Mouse (Mus musculus) ES-E14 (cell line): Measurements from ENCODE around the gene Tax1bp3.

Source experiments
- ZC3H11A ChIP-seq: IDR thresholded peaks from 2 replicates; pipeline ENCODE4 v1.6.1; 2012; ENCODE audit warnings: low read depth, mild to moderate bottlenecking, inconsistent platforms, low read length, borderline replicate concordance
- ZNF384 ChIP-seq: IDR thresholded peaks from 2 replicates; pipeline ENCODE4 v1.6.1; 2012; ENCODE audit warnings: low read depth, low read length, inconsistent platforms

DNA sequence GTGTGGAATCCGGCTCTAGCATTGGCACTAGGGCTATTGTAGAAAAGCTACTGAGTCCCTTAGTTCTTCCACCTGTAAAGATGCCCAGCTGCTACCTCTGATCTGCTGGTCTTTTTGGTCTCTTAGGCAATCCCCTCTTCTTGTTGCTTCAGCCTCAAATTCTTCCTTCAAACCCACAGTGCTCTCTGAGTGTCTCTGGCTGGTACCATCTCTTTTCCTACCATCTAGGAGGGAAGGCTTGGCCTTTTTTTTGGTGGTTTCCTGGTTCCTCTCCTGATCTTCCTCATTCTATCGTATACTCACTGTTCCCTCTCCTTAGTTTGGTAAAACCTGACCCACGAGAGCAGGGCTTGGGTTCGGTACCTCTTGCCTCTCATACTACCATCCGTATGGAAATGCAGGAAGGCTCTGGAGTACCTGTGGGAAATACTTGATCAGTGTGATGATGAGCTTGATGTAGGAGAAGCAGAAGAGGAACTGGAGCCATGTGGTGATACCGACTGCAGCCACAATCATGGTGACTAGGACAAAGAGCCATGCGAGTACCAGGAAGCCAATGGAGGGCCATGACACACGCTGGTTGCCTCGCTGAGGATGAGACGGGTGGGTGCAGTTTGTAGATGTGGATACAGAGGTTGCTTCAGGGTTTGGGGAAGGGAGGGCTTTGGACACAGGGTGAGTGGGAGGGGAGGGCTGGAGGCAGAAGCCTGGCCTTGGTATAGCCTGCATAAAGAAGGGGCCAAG is 9.2 kb downstream of the Tax1bp3 start:
- TF ChIP-seq ZNF384 (no peak), ZC3H11A (no peak)
